Mouse (Mus musculus) lung, postnatal 0 days (tissue): ENCODE results near the gene C1qbp. TPM values are rescaled to one million over a fixed set of nuclear protein-coding genes. Genes with fewer than 3 reads are reported as not detected.
A peak's percentile ranks its signal among the peaks of the same experiment; 100 is the strongest.

ENCODE experiments used
- ATAC-seq: fragments of 200-750 bp; cut with Nextera tagmentation; 2 replicates; pipeline ENCODE4 v1.8.0; 2017; ENCODE audit warnings: moderate library complexity
- DNase-seq: peaks from one replicate; pipeline ENCODE4 v3.0.0-alpha.2; 2016; ENCODE audit warnings: low spot score
- H3K27ac ChIP-seq: fragments of 300-500 bp; sonication (generic); 2 replicates; pipeline ENCODE4 v1.5.1; 2014; ENCODE audit warnings: antibody characterized with exemption, mild to moderate bottlenecking, low read length, mixed read lengths
- H3K27me3 ChIP-seq: fragments of 300-500 bp; sonication (generic); replicated peaks from 2 replicates; pipeline ENCODE4 v1.6.1; 2014; ENCODE audit warnings: low read length, mixed read lengths; ENCODE audit not compliant: insufficient read depth
- H3K36me3 ChIP-seq: fragments of 300-500 bp; sonication (generic); 2 replicates; pipeline ENCODE4 v1.6.1; 2014; ENCODE audit warnings: low read length, mixed read lengths; ENCODE audit not compliant: insufficient read depth
- H3K4me1 ChIP-seq: fragments of 300-500 bp; sonication (generic); 2 replicates; pipeline ENCODE4 v1.6.1; 2014; ENCODE audit warnings: antibody characterized with exemption, low read depth, low read length, mixed read lengths; ENCODE audit not compliant: insufficient read depth
- H3K4me2 ChIP-seq: fragments of 300-500 bp; sonication (generic); replicated peaks from 2 replicates; pipeline ENCODE4 v1.6.1; 2014; ENCODE audit warnings: low read depth, mild to moderate bottlenecking, low read length, moderate library complexity, mixed read lengths
- H3K4me3 ChIP-seq: fragments of 300-500 bp; sonication (generic); 2 replicates; pipeline ENCODE4 v1.5.1; 2014; ENCODE audit warnings: low read depth, low read length
- H3K9ac ChIP-seq: fragments of 300-500 bp; sonication (generic); replicated peaks from 2 replicates; pipeline ENCODE4 v1.6.1; 2014; ENCODE audit warnings: low read depth, mild to moderate bottlenecking
- H3K9me3 ChIP-seq: fragments of 300-500 bp; sonication (generic); 2 replicates; pipeline ENCODE4 v1.6.1; 2016; ENCODE audit warnings: low read length, mixed read lengths
- CTCF ChIP-seq: IDR thresholded peaks from 2 replicates; pipeline ENCODE4 v1.5.1; 2016; ENCODE audit warnings: antibody characterized with exemption, mild to moderate bottlenecking
- EP300 ChIP-seq: IDR thresholded peaks from 2 replicates; pipeline ENCODE4 v1.6.1; 2016; ENCODE audit warnings: antibody characterized with exemption, mild to moderate bottlenecking, control low read depth
- WGBS: fragments of 180-500 bp; shearing (Covaris S2); extraction: QIAGEN DNeasy Blood & Tissue Kit; methylation state at CpG from one replicate; pipeline ENCODE4 v1.1.7; 2014; 5-methylcytosine and 5-hydroxymethylcytosine counted together
- polyA plus RNA-seq: library from polyadenylated mRNA; unstranded; fragments of >200 nt; fragmentation: Nextera tagmentation; extraction: Ambion mirVana; gene quantifications from 2 replicates; pipeline ENCODE4 v1.2.1, GENCODE M21; 2015

The C1qbp gene
- polyA plus RNA-seq, 1 experiment from 2014 or later = 83.4 TPM

DNA sequence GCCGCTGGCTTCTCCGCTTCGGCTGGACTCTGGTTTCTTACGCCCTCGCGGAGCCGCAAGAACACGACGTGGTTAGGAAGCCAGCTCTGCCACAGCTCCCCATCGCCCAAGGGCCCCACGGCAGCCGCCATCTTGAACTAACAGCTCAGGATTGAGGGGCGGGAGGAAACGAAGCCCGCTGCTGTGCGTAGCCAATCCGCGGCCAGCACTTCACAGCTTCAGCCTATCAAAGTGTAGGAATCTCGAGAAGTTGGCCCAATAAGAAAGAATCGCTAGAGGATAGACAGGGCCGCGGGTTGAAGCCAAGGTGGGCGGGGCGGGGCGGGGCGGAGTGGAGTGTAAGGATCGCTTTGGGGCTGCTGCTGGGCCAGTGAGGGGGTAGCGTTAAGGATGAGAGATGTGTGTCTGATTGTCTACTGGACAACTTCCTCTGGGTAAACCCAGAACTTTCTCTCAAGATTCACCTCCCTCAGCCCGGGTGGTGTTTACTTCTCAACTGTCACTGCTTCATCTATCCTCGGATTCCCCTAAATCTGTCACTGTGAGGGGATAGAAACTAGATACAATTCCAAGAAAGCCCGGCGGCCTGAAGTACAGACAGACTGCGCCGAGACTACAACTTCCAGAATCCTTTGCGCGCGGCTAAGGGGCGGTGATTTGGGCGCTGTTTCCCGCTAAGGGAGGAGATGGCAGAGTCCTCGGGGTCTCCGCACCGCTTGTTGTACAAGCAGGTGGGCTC is 12.8 kb downstream of the C1qbp start, which contains the start of the genes Nup88 and Rpain:
Nup88 (minus strand) TSS at position 153 of the 739 bp plus-strand sequence.
Rpain (plus strand) TSS at position 393 of the 739 bp plus-strand sequence.
- no peak for TF ChIP-seq EP300
- TF ChIP-seq CTCF = 0 out of 2 replicates have a peak, but pooled peaks have one; percentile 1
- Histone ChIP-seq H3K4me2 (peak within 1 kb of the TSS; percentile 72), H3K27me3 (no peaks in the 10 kb centered on the region), H3K9me3 (no peaks in the 10 kb centered on the region), H3K27ac (peak within 1 kb of the TSS; percentile 87), H3K9ac (peak within 1 kb of the TSS; percentile 76), H3K4me1 (no peaks in the 10 kb centered on the region), H3K4me3 (peak within 1 kb of the TSS; percentile 90), H3K36me3 (peaks cover 22% of the 10 kb centered on the region; the same call in 1 of the 2 replicates)
- ATAC-seq (peak; percentile 96), DNase-seq (peak; percentile 99)
- WGBS = under 1% methylated on average over 43 of the region's 43 CpGs

DNA sequence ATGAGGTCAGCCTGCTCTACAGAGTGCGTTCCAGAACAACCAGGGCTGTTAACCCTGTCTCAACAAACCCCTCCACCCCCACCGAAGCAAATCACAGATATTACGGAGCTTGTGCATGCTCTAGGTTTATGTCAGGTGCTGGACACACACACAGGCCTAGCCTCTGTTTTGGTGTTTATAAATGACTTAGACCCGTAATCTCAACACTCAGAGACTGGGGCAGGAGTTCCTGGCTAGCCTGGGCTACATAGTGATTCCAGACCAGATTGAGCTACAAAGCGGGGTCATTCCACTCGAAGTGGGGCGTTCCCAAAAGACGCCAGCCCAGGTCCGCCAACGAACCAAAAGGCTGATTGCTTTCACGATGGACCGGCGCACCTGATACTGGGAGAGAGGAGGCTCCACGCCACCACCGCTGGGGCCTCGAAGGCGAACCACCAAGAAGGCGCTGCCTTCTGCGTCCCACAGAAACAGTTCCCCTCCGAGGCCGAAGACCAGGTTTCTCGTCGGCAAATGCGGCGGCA is 13.5 kb downstream of the C1qbp start:
- DNase-seq (peak; percentile 26), ATAC-seq (no peak)
- Histone ChIP-seq H3K27ac (peak overlapping the region; percentile 76), H3K4me1 (no peaks in the 10 kb centered on the region), H3K4me3 (peak overlapping the region; percentile 90), H3K9me3 (no peaks in the 10 kb centered on the region), H3K27me3 (no peaks in the 10 kb centered on the region), H3K4me2 (peak overlapping the region; percentile 72), H3K36me3 (peaks cover 17% of the 10 kb centered on the region; the same call in 1 of the 2 replicates), H3K9ac (peak overlapping the region; percentile 76)
- WGBS = 0% methylated on average over 25 of the region's 25 CpGs
- no peak for TF ChIP-seq CTCF

DNA sequence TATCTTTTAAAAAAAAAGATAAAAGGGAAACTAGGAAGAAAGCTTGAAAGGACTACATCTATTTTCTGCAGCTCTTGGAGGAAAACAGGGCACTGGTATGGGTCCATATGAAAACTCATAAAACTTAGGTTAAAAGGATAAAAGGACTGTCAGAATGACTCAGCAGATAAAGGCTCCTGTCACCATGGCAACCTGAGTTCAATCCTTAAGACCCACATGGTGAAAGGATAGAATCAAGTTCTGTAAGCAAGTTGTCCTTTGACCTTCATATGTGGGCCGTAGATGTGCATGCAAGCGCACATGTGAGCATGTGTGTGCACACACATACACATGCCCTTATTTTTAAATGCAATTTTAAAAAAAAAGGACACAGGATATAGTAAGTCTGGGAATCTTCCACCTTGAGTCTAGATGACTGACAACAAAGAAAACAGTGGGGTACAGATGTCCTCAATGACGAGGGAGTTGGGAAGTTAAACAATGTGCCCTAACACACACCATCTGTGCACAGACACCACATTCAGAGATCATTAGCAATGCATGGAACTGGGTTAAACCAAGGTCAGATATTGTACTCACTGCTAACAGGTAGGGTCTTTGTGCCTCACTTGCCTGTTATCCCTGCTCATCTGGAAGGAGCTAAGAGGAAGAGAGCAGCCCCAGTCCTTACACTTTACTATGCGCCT is 18.5 kb downstream of the C1qbp start:
- Histone ChIP-seq H3K9ac (no peak overlapping the region), H3K27ac (no peak overlapping the region), H3K9me3 (no peaks in the 10 kb centered on the region), H3K27me3 (no peaks in the 10 kb centered on the region), H3K4me1 (no peaks in the 10 kb centered on the region), H3K4me2 (no peak overlapping the region), H3K36me3 (peaks cover 24% of the 10 kb centered on the region), H3K4me3 (no peak overlapping the region)
- DNase-seq (no peak), ATAC-seq (no peak)
- 85% methylated on average over 4 of the region's 4 CpGs for WGBS
- TF ChIP-seq EP300 (no peak), CTCF (no peak)

DNA sequence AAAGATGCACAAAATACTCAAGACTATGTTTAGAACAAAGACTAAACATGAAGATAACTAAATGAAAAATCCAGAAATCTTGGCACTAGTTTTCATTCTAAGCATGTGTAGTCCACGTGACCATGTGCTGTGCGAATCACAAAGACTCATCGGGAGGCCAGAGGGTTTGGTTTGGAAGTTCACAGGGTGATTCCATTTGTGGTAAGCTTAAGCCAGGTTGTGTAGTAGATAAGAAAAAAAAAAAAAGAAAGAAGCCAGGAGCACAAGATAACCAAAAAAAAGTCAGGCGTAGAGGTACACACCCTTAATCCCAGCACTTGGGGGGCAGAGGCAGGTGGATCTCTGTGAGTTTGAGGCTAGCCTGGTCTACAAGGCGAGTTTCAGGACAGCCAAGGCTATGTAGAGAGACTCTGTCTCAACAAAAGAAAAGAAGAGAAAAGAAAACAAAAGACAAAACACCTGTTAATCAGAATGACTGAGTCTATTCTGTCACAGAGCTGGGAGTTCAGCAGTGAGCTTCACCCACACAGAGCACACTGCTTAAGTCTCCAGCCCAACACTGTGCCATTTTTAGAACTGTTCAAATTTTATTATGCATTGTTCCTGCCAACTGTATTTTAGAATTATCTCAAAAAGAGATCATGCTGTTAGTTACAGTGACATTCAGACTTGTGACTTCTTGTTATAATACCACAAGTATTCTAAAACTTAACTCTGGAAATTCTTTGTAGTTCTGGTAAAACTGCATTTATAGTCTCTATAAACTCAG is 21.9 kb downstream of the C1qbp start:
- no peak overlapping the region for H3K27ac ChIP-seq
- H3K9ac ChIP-seq = no peak overlapping the region
- H3K4me3 ChIP-seq = no peak overlapping the region
- H3K4me1 ChIP-seq = no peaks in the 10 kb centered on the region
- H3K9me3 ChIP-seq = no peaks in the 10 kb centered on the region
- DNase-seq = no peak
- peaks cover 37% of the 10 kb centered on the region for H3K36me3 ChIP-seq
- ATAC-seq = no peak
- no peak overlapping the region for H3K4me2 ChIP-seq
- no peaks in the 10 kb centered on the region for H3K27me3 ChIP-seq
- 94% methylated on average over 5 of the region's 5 CpGs for WGBS
- TF ChIP-seq EP300 (no peak), CTCF (no peak)

DNA sequence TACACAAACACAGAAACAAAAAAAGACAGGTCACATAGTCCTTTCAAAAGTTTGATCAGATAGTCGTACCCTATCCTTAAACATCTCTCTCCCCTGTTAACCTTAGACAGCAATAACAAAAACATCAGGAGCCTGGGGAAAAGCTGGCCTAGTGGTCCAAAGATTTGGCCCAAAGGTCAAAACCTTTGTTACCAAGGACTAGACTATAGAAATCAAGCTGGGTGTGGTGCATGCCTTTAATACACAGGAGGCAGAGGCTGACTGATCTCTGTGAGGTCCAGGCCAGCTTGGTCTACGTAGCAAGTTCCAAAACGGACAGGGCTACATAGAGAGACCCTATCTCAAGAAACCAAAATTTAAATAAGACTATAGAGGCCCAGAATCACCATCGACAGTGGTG is 28.1 kb downstream of the C1qbp start:
- Histone ChIP-seq H3K36me3 (peaks cover 47% of the 10 kb centered on the region), H3K27ac (no peak overlapping the region), H3K4me1 (no peaks in the 10 kb centered on the region), H3K9me3 (no peaks in the 10 kb centered on the region), H3K4me3 (no peak overlapping the region), H3K27me3 (no peaks in the 10 kb centered on the region), H3K4me2 (no peak overlapping the region), H3K9ac (no peak overlapping the region)
- DNase-seq (no peak), ATAC-seq (no peak)
- WGBS = 93% methylated on average over 4 of the region's 4 CpGs
- no peak for TF ChIP-seq EP300
- TF ChIP-seq CTCF = no peak
